Comparison of ENCODE assay signal across 27 mouse cellular contexts in the genomic region with DNA sequence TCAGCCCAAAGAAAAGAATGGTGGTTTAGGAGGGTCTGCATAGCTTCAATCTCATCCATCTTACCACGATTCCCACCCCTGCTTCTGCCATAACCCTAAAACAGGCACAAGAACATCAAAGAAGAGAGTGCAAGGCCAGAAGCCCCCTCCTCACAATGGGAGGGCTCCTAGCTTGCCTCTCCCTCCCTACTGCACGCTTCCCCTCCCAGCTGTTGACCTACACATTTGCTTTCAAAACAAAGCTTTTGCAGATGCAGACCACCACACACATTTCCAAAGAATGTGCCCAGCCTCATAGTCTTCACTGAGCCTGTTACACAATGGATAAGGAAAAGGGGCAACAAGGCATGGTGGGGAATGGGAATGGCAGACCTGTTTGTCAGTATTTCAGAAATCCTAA.
DNase-seq lines count a peak whose midpoint lies in the region; ATAC-seq lines count a peak whose summit lies in the region.
"Had no signal": no experiment of that assay in that cellular context is flagged by ENCODE, and none has a peak within 500 bp of the region (broad histone marks: within the 10 kb centered on the region; RNA-seq: fewer than 3 reads in every experiment).

No protein-coding gene starts in this region.

- H3K36me3 ChIP-seq in heart, embryonic 12.5 days, result no peaks in the 10 kb centered on the region
- no peaks in the 10 kb centered on the region for H3K36me3 ChIP-seq in embryonic facial prominence, embryonic 12.5 days
- no peaks in the 10 kb centered on the region for H3K36me3 ChIP-seq in midbrain, embryonic 12.5 days
- H3K36me3 ChIP-seq: heart, embryonic 15.5 days; limb, embryonic 12.5 days; neural tube, embryonic 15.5 days had no signal

- H3K9ac ChIP-seq in heart, embryonic 12.5 days, result no peak overlapping the region
- H3K9ac ChIP-seq in embryonic facial prominence, embryonic 12.5 days, result no peak overlapping the region
- H3K9ac ChIP-seq in midbrain, embryonic 12.5 days (replicated peaks), result no peak overlapping the region
- H3K9ac ChIP-seq: heart, embryonic 15.5 days; limb, embryonic 12.5 days; liver, postnatal 0 days; neural tube, embryonic 15.5 days had no signal

- H3K27me3 ChIP-seq in heart, embryonic 12.5 days (replicated peaks), result no peaks in the 10 kb centered on the region
- no peaks in the 10 kb centered on the region for H3K27me3 ChIP-seq in embryonic facial prominence, embryonic 12.5 days
- H3K27me3 ChIP-seq in midbrain, embryonic 12.5 days, result no peaks in the 10 kb centered on the region
- H3K27me3 ChIP-seq: heart, embryonic 15.5 days; limb, embryonic 12.5 days; neural tube, embryonic 15.5 days; Patski had no signal

- 43% methylated on average over 2 of the region's 2 CpGs for WGBS in heart, embryonic 12.5 days
- 34% methylated on average over 2 of the region's 2 CpGs for WGBS in embryonic facial prominence, embryonic 12.5 days
- WGBS in midbrain, embryonic 12.5 days, result 35% methylated on average over 2 of the region's 2 CpGs

- H3K4me1 ChIP-seq in heart, embryonic 12.5 days (replicated peaks), result no peaks in the 10 kb centered on the region
- H3K4me1 ChIP-seq in embryonic facial prominence, embryonic 12.5 days, result no peaks in the 10 kb centered on the region
- peaks cover 4% of the 10 kb centered on the region; the same call in 1 of the 2 replicates for H3K4me1 ChIP-seq in midbrain, embryonic 12.5 days
- H3K4me1 ChIP-seq: heart, embryonic 15.5 days; limb, embryonic 12.5 days; neural tube, embryonic 15.5 days had no signal

- no peak overlapping the region for H3K4me2 ChIP-seq in heart, embryonic 12.5 days
- no peak overlapping the region for H3K4me2 ChIP-seq in embryonic facial prominence, embryonic 12.5 days (replicated peaks)
- no peak overlapping the region for H3K4me2 ChIP-seq in midbrain, embryonic 12.5 days (replicated peaks)
- H3K4me2 ChIP-seq: heart, embryonic 15.5 days; limb, embryonic 12.5 days; liver, embryonic 11.5 days; neural tube, embryonic 15.5 days had no signal

- ATAC-seq in heart, embryonic 12.5 days (ENCODE audit: insufficient number of reproducible peaks, low FRiP score), result no peak
- no peak for ATAC-seq in embryonic facial prominence, embryonic 12.5 days (ENCODE audit: insufficient number of reproducible peaks, insufficient read depth, low FRiP score, low TSS enrichment)
- no peak; the same call in 1 of the 2 replicates for ATAC-seq in midbrain, embryonic 12.5 days (ENCODE audit: low FRiP score, low read depth)
- ATAC-seq: liver, postnatal 0 days; lung, postnatal 0 days; Patski had no signal

- H3K9me3 ChIP-seq in heart, embryonic 12.5 days (replicated peaks), result peaks cover 2% of the 10 kb centered on the region; the same call in 1 of the 2 replicates
- no peaks in the 10 kb centered on the region for H3K9me3 ChIP-seq in embryonic facial prominence, embryonic 12.5 days
- 0 out of 2 replicates have a peak, but pooled peaks cover 2% of the 10 kb centered on the region for H3K9me3 ChIP-seq in midbrain, embryonic 12.5 days
- H3K9me3 ChIP-seq: heart, embryonic 15.5 days; neural tube, embryonic 15.5 days had no signal

- H3K27ac ChIP-seq in heart, embryonic 12.5 days (ENCODE audit: poor library complexity, severe bottlenecking), result no peak overlapping the region
- 0 out of 2 replicates have a peak overlapping the region, but pooled peaks have one; percentile 17 for H3K27ac ChIP-seq in embryonic facial prominence, embryonic 12.5 days
- H3K27ac ChIP-seq in midbrain, embryonic 12.5 days (replicated peaks), result peak overlapping the region; percentile 57
- H3K27ac ChIP-seq: heart, embryonic 15.5 days; limb, embryonic 12.5 days; macrophage; neural tube, embryonic 15.5 days; stomach, postnatal 0 days had no signal

- peak; percentile 53 for DNase-seq in heart, adult 11 months
- peak; percentile 26 for DNase-seq in embryo, embryonic 10.5 days (ENCODE audit: low spot score)
- DNase-seq in layer of hippocampus, adult 9-10 months (ENCODE audit: low spot score), result no peak
- DNase-seq in spleen, postnatal 14 days (ENCODE audit: low spot score in 2 of 2), result no peak
- DNase-seq in layer of hippocampus, adult 9-11 months, result no peak
- DNase-seq: adrenal gland, adult 8-10 months; cerebellum, adult 11-12 months; cerebellum, postnatal 10 days; gastrocnemius, postnatal 36 days; heart, postnatal 36 days; kidney, adult 2 months; kidney, postnatal 10 days; layer of hippocampus, postnatal 36 days; liver, postnatal 0 days; thymus, adult 2 months; thymus, postnatal 4 days had no signal

- H3K4me3 ChIP-seq in heart, embryonic 12.5 days, result no peak overlapping the region
- H3K4me3 ChIP-seq in embryonic facial prominence, embryonic 12.5 days, result no peak overlapping the region
- H3K4me3 ChIP-seq in midbrain, embryonic 12.5 days, result no peak overlapping the region
- H3K4me3 ChIP-seq: heart, embryonic 15.5 days; limb, embryonic 12.5 days; neural tube, embryonic 15.5 days had no signal

Comparison
In these comparisons a context has a peak if more than half of its experiments do, and no peak if none do; other contexts are left out.
1. DNase-seq: peak in heart, adult 11 months (single experiment) and embryo, embryonic 10.5 days (single experiment); none in layer of hippocampus, adult 9-10 months (single experiment), spleen, postnatal 14 days (0 of 2) and layer of hippocampus, adult 9-11 months (single experiment).